Mouse (Mus musculus) layer of hippocampus, postnatal 25 days (tissue): ENCODE measurements around the gene Tirap. TPM values are rescaled to one million over a fixed set of nuclear protein-coding genes. Genes with fewer than 3 reads are reported as not detected.

Source experiments
- DNase-seq, 2 experiments: peaks; one replicate each; pipeline ENCODE4 v3.0.0; 2022; ENCODE audit warnings: mixed read lengths in 2 of 2, low spot score in 1 of 2; ENCODE audit errors: extremely low spot score in 1 of 2
- total RNA-seq, 2 experiments: library from RNA; stranded (reverse); gene quantifications; 2 replicates each; pipeline ENCODE4 v1.2.3; 2021

Gene Tirap
- total RNA-seq, 2 experiments from 2014 or later: 1.5 to 2.2 TPM

DNA sequence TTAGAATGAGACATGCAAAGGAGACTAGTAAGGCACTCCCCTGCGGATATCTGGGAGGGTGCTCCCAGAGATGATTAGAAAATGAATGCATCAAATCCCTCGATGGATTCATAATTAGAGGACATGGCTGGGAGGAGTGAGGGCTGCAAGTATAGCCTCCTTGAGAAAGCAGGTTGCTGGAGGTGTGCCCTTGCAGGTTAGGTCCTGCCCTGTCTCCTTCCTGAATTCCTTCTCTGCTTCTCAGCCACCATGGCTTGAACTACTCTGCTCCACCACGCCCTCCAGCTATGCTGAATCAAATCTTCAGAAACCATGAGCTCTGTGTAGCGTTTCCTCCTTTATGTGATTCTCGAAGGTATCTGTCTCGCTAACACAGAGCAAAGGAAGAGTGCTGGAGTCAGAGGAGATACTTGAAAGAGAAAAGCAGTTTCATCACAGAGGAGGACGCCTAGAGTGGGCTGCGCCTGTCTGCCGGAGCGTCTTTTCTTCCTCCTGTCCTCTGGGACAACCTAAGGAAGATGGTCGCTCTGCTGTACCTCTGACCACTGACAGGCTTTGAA lies 7.0 kb downstream of the Tirap start:
- no peak for DNase-seq

DNA sequence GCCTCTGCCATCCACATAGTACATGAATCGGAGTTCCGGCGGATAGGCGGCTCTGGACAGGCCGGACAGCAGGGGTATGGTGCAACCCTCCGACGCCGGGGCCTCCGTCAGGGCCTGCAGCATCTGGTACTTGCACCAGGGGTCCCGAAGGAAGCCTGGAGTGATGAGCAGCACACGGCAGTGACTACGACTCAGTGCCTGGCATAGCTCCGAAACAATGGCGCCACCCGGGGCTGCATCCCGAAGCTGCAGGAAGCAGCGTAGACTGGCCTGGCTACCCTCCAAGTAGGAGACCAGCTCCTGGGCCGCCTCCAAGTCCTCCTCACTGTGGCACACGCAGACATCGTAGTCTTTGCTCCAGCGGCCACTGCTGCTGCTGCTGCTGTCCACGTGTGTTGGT lies 11.4 kb downstream of the Tirap start:
- peak in 1 of 2 experiments; percentile 52 for DNase-seq

DNA sequence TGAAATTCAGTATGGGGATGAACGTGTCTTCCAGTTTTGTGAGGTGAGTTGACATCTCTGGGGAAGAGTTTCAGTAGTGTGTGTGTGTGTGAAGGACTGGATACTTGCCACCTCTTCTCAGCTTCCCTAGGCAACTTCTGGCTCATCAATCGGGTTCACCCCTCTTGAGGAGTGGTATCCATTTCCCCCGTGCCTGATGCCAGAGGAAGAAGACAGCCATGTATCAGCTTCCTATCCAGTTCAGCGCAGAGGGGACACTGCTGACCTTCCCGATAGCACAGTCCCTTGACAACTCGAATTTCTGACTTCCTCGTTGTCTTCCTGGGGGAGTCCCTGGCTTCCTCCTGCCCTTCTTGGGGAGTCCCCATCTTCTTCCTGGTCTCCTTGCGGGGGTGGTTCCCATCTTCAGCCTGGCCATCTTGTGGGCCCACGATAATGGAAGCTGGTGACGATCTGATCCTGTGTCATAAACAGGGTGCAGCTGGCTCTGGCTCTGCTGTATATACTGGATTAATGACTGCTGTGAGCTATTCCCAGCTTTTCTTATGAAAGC lies 12.7 kb downstream of the Tirap start:
- DNase-seq: no peak

DNA sequence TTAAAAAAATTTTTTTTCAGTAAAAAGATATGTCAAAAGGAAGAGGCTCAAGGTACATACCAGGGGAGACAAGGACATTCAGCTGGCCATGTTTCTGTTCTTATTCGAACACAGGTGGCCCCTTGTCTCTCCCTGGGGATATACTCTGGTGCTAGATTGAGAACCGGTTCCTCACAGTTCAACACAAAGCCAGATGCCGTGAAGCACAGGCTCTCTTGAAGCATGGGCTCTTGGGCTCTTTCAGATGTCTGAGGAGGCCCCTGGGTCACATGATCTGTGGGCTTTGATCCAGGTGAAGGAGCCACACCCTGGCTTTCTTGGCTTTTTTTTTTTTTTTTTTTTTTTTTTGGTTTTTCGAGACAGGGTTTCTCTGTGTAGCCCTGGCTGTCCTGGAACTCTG lies 13.7 kb downstream of the Tirap start:
- DNase-seq: no peak

GRCm38 (mm10) chr9:35183359-35183758 lies 16.7 kb downstream of the Tirap start:
- no peak for DNase-seq

- DNase-seq: no peak
Observed at GRCm38 (mm10) chr9:35182832-35183231, 17.3 kb downstream of the Tirap start.

DNA sequence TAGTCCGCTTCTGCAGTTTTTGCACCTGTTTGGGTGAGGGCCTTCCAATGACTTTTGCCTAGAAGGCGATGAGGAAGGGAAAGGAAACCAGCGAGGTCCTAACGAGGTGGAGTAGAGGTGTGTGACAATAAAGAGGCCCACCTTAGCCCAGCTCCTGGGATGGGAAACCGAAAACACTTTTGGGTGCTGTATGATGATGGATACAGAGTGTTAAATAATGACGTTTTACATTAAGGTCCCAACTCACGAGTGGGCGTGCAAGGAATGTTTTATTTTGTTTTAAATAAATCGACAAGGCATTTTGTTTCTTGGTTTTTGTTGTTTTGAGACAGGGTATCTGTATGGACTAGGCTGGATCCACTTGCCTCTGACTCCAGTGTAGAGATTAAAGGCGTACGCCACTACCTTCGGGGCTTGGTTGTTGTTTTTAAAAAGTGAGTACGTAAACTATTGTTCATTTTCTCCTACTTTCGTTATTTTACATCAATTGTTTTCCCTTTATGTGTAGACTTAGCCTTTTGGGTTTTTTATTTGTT lies 23.9 kb downstream of the Tirap start:
- no peak for DNase-seq

DNA sequence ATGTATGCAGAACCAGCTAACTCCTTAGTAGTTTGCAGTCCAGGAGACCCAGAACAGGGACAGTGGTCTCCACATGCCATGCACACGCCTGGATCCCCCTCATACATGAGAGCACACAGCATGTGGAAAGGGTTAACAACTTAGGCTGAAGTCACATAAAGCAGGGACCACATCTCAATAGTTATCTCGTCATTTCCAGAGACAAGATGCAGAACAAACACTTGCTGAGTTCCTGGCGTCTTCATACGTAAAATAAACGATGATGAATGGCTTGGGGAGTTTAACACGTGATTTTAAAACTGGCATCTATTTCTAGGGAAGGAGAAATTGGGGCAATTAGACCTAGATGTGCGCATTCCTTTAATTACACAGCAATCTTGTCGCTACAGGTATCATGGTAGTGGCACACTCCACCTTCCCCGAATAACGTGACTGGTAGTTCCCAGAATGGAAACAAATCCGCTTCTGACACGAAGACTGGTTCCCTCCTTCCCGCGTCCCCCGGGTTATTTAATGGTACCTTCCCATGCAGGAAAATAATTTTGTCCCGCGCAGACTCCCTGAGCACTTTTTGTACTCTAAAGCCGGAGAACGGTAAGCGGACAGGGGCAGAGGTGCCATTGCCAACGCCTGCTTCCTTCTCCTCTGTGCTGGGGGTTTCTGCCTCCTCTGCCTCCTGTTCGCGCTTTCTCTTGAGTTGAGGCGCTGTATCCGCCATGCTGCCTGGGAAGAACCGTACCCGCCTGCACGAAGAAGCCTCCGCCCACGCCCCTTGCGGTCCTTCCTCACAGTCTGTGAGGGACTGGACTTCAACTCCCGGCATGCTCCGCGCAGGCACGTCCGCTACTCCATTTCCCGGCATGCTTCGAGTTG lies 24.6 kb downstream of the Tirap start, which contains the start of gene Dcps:
Dcps (minus strand) TSS at position 811 of the 873 bp plus-strand sequence.
- DNase-seq: peak; percentile 93 to 95

DNA sequence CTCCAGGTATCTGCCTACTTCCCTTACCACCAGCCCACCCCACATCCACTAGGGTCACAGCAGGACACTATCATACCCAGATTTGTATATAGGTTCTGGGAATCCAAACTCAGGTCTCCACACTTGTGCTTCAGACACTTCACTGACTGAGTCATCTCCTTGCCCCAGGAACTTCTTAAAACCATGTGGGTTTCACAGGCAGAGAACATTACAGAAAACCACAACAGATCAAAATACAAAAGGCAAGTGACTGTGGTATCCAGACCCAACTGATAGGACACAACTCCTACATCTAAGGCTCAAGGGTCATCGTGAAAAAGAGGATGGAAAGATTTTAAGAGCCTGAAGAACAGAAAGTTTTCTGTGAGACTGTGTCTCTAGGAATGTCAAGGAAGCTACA lies 26.8 kb downstream of the Tirap start:
- DNase-seq: no peak

DNA sequence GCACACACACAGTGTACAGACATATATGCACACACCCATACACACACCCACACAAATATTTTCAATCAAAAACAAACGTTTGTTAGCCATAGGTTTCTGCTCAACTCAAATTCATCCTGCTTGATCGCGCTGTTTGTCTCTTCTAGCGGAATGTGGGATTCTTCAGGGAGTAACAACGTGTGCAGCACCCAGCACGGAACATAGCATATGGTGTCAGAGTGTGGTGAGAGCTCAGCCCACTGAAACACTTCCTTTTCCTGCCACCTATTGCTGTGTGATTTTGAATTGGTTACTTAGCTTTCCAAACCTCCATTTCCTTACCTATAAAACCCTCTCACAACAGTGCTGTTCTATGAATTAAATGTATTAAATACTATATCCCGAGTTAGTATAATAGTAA lies 30.0 kb downstream of the Tirap start:
- no peak for DNase-seq

- DNase-seq: no peak
Observed at GRCm38 (mm10) chr9:35166798-35167635, 33.1 kb downstream of the Tirap start.

- no peak for DNase-seq
Observed at GRCm38 (mm10) chr9:35166144-35166797, 33.8 kb downstream of the Tirap start.

GRCm38 (mm10) chr9:35164142-35164874 lies 35.8 kb downstream of the Tirap start:
- no peak for DNase-seq

DNA sequence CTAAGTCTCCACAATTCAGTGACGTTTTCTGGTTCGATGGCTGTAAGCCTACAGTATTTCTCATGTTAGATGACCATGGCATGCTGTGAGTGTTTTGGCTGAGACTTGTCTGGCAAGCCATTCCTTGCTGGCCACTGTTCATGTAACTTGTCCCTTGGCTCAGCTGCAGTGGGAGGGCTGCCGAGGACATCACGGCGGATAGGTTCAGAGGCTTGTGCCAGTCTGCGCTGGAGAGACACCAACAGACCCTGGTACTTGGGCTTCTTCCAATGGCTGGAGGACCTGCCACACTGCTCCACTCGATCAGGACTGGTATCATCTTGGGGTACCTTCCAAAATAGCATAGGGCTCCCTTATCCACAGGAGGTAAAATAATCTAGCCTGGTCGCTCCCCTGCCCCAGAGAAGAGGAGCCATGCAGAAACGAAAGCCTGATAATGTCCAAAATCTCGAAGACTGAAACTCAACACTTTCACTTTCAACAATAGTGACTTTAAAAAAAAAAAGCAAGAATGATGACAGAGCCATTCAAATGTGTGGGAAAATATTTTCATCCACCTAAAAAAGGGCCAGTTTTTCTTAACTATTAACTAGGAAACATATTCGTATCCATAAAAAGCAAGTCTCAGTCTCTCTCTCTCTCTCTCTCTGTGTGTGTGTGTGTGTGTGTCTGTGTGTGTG lies 36.9 kb downstream of the Tirap start:
- no peak for DNase-seq

GRCm38 (mm10) chr9:35161721-35162120 lies 38.4 kb downstream of the Tirap start:
- no peak for DNase-seq

GRCm38 (mm10) chr9:35160662-35161061 lies 39.4 kb downstream of the Tirap start:
- no peak for DNase-seq

DNA sequence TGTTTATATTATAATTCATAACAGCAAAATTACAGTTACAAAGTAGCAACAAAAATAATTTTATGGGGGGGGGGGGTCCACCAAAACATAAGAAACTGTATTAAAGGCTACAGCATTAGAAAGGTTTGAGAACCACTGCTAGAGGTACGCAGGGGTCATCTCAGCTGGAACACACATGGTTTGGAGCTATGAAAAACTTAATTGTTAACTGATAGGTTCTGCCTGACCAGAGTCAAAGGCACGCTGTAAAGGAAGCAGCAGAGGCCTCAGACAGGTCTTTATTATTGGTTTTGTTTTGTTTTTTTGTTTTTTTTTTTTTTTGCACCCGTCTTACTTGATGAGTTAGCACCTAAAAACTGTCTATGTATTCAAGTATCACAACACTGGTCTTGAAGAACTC lies 41.6 kb downstream of the Tirap start:
- DNase-seq: no peak

DNA sequence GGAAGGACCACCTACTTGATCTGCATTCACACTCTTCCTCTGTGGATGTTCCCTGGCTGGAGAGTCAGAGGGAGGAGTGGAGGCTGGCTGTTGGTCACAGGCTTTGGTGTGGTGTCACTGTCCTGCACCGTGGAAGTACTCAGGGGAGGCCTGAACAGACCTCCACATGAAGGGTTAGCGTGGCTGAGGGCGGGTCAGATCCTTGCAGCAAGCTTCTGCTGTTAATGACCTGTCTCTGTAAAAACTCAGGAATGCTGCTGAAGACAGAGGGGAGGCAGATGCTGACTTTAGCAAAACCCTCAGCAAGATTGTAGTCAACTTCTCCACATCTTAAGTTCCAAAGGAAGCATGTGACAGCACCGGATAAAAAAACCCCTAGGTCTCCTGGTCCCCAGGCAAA lies 43.2 kb downstream of the Tirap start:
- DNase-seq: no peak
